Mouse (Mus musculus) liver (tissue): ENCODE results near the gene Dalrd3.
"Not testable (repeated sequence)": the region's sequence is repeated elsewhere in the genome, so short reads cannot be mapped to it uniquely, and the experiment has no call there.

Source experiments
- DNase-seq: peaks from one replicate; pipeline ENCODE4 v3.0.0-alpha.2; 2020; ENCODE audit warnings: mixed read lengths

The Dalrd3 gene

DNA sequence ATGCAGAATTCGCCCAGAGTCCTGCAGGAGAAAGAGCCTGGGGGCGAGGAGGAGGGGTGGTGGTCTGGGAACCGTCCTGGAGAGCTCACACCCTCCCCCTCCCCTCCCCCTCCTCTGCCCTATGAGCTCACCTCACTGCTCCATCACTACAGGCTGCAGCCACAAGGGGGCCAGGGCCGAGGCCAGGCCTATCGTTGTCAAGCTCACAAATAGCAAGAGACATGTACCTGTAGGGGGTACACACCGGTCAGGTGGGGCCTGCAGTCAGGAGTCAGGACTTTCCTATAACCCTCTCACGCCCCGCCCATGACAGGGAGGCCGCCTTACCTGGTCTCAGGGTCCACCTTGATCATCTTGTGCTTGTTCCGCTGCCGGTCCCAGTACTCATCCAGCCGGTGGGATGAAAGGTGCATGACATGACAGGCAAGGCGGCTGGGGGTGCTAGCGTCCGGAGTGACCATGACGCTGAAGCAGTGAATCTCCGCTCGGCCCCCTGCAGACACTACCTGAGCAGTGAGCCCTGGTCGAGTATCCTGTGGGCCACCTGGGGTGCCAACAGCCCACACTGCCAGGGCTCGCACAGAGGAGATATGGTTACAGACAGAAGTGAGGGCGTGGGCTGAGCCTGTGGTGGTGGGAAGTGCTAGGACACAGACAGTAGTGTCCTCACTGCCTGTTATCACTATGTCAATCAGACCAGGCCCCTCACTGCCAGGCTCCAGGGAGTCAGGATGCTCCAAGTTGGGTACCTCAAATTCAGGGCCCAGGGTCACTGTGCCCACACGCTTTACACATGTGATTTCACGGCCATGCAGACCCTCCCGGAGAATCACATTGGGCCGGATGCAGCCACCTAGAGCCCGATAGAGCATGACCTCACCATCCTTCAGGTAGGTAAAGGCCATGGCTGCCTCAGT, 4.3 kb downstream of the Dalrd3 start:
- DNase-seq = peak; percentile 63

DNA sequence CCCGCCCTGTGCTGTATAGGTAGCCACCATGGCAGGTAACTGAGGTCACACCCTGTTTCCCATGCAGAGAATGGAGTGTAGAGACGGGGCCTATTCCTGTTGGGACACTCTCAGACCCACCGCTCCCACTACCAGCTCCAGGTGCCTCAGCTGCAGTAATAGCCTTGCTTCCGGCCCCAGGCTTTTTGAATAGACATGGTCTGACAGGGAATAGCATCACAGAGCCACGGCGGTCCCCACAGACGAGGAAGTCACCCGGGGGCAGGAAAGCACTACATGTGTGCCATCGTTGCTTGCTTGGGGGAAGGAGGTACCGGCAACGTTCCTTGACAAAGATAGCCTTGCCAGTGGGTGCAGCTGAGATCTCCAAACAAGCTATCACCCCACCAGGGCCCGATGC, 5.2 kb downstream of the Dalrd3 start:
- no peak for DNase-seq

DNA sequence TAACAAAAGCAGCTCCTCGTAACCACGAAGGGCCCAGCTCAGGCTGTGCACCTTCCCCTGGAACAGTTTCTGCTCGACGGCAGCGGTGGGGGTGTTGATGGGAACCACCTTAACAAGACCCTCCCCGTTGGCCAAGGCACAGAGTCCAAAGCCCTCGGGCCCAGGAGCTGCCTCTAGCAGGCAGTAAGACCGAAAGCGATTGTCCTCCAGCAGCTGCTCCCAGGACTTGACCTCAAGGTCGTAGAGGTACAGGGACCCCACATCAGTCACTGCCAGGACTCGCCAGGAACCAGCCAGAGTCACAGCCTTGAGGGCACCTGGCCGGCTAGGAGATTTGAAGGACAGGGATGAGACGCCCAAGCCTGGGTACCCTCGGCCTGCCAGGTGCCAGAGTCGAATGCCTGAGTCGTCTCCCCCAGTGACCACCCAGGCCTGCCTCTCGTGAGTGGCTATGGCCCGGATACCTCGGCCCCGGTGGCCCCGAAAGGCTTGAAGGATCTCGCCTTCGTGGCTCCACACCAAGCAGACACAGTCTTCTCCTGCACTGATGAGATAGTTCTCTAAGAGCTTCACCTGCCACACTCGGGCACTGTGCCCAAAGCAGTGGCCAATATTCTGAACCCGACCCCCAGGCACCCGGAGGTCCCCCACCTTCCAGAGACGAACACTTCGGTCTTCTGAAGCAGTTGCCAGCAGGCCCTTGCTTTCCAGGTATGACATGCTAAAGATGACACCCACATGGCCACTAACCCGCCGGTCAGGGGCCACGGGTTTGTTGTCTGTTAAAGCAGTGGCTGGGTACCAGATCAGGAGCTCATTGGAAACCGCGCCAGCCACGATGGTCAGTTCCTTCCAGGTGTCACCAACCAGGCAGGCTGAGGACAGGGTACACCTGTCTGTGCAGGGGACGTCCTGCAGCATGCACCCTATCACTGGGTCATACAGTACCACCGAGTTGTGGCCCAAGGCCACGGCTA, 5.9 kb downstream of the Dalrd3 start:
- DNase-seq = no peak

DNA sequence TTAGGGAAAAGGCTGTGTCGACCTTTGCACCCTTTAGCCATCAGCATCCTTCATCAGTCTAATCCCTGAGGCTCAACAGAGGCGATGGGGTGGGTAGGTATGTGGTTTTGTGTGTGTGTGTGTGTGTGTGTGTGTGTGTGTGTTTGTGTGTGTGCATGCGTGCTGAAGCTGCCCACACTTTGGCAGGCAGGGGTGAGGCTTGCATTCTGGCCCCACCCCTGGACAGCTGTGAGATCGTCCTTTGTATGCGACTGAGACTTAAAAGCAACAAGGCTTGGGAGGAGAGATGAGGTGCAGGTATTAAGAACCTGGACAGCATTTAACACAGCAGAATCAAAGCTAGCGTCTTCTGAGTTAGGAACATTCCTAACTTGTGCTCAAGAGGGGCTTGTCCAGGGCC, 7.3 kb downstream of the Dalrd3 start:
- DNase-seq = no peak

DNA sequence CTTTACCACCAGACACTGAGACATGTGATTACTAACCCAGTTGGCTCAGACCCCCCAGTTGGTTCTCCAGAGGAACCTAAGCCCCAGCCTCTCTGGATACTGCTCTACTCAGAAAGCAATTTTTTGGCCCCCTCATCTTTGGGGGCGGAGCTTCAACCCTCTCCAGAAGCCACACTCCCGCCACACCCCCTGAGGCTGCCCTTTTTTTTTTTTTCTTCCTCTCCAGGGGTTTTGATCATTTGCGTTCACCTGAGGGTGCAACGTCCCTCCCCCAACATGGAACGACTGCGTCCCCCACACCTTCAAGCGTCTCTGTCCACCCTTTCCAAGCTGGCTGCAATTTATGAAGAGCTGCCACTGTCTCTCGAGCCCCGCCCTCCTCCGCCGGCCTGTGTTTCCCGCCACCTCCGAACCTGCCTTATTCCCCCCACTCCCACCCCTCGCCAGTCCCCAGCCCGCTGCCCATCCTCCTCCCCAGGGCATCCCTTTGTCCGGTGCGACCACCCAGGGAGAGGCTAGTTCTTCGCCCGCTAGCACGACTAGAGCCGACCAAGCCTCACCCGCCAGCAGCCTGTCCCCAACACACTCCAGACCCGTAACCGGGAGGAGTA, 8.4 kb downstream of the Dalrd3 start:
- DNase-seq = peak; percentile 57

DNA sequence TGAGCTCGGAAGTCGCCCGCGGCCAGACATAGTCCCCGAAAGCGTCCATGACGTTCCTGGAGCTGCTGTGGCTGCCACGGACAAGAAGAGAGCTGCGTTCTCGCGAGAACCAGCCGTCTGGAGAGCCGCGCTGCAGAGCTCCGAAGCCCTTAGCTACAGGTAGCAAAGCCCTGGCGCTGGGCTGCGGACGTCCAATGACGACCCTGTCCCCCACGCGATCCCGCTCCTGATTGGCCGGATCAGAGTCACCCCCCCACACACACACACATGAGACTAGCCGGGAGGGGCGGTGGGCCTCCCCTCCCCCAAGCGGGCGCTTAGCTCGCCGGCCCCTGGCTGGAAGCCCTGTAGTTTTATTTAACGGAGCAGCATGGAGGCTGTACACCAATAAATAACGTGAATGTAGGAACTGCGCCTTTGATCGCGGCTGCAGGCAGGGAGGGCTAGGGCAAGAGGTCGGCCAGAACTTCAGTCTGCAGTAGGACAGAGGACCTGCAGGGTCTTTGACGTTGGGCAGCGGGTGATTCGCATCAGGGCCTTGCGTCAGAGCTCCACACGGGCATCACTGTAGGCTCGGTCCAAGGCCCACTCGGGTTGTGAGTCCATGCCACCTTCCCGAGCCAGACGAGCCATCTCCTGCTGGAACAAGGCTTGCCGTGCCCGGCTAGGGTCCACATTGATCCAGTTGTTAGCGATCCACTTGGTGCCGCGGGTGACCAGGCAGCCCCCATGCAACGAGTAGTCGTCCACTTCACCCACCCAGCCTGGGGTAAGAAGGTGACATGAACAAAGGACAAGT, 9.1 kb downstream of the Dalrd3 start, which contains the start of gene Wdr6:
Wdr6 (minus strand) TSS at position 195 of the 799 bp plus-strand sequence.
- peak; percentile 92 for DNase-seq

DNA sequence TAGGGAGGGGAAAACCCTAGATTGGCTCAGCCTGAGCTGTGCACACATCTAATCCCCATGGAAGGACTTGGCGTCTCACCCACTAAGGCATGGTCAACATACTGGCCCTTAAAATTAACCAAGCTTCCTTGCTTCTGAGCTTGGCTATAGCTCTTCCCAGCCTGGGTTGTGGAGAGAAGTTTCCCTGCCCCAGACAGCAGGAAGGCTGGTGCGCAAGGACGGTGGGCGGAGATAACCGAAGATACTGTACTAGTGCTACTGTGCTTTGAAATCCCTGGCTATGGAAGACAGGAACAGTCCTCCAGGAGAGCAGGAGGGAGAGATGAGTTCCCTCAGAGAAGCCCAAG, 9.6 kb downstream of the Dalrd3 start:
- no peak for DNase-seq

DNA sequence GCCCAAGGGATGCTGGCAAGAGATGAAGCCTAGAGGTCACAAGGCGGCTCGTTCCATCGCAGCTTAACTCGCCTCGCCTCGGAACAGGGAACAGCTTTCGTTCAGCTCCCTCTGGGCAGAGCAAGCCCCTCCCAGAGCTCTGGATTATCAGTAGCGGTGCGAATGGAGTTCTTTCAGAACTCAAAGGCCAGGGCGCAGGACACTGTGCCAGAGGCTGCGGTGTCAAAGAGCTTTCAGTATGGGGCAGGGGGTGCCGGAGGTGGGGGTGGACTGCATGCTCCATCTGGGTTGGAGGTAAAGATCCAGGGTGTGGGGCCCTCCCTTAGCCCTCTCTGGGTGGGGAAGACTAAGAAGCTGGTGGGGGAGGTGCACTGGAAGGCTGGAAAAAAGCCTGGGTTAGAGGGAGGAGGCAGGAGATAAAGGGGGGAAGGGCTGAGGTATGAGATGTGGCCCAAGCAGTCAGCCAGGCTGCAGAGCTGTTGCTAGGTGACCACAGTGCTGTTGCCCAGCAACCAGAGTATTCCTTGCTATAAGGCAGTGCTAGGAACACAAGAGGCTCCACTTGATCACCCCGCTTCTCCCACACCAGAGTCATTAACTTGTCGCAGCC, 18.0 kb downstream of the Dalrd3 start:
- DNase-seq = peak; percentile 57

DNA sequence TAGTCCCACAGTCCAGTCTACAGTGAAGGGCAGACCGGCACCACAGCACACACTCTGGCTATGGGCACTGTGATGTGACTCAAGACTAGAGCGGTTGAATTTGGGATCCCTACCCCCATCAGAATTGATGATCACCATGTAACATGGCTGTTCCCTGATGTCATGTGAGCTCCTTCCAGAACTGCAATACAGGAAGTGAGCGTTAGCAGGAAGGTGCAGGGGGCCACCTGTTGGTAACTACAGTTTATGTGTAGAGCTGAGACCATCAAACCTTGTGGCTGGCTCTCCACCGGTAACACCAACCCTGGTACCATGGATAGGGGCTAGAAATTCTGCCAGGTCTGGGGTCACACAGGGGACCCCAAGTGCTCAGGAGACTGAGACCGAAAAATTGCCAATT, 19.5 kb downstream of the Dalrd3 start:
- no peak for DNase-seq

DNA sequence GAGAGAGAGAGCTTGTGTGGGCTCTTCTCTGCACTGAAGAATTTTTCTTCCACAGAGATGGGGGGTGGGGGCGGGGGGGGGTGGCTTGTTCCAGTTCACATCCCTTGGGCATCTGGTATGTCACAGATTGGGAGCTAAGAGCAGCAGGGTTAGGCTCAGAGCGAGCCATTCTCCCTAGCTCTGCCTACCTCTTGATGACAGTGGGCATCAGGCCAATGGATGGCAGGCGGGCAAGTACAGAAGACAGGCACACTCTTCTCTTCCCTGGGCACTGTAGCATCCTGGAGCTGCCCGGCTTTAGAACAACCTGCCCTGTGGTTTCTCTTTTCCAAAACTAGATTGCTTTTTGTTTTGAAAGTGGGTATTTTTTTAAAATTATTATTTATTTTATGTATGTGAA, 21.8 kb downstream of the Dalrd3 start:
- no peak for DNase-seq

DNA sequence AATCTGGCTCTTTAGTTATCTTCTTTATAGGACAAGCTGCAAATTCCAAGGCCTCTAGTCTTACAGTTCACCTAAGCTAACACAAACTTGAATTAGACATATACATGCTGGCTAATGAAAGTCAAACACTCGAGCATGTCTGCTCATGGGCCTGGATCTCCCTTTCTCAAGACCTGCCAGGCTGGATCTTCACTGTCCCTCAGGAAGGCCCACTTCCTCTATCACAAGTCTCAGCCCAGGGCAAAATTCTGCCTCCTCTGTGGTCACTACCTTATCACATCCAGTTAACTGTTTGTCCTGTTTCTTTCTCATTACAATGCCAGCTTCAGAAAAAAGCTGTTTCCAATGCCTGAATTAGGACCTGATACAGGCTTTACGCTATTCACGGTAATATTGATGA, 24.7 kb downstream of the Dalrd3 start:
- DNase-seq = no peak

DNA sequence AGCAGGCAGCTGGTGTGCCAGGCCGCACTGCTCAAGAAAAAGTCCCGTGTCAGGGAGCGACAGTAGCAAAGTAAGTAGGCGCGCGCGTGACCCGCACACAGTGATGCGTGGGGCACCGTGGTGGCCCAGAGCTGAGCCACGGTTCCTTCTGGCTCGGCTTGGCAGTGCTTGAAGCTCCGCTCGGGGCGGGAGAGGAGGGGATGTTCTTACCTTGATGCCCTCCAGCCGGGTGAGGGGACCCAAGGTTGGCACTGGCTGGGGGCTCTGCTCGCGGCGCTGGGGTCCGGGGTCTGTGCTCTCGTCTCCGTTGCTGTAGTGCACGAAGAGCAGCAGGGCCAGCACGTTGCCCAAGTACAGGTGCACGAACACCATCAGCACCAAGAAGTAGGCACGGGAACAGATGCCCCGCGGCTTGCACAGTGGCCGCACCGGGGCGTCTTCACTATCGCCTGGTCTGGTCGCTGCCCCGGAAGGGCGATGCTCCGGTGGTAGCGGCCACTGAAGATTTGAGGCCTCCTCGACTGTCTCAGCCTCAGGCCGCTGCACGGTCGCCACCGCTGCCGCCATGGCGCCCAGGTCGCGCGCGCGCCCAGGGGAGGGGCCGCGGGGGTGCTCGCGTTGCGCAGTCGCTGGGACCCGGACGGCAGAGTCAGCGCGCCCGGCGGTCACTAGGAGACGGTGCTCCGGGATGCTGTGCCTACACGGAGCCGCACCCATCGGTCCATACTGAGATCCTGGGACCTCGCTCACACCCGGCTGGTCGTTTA, 27.5 kb downstream of the Dalrd3 start, which contains the start of gene P4htm:
P4htm (minus strand) TSS at position 670 of the 767 bp plus-strand sequence.
- peak; percentile 53 for DNase-seq

DNA sequence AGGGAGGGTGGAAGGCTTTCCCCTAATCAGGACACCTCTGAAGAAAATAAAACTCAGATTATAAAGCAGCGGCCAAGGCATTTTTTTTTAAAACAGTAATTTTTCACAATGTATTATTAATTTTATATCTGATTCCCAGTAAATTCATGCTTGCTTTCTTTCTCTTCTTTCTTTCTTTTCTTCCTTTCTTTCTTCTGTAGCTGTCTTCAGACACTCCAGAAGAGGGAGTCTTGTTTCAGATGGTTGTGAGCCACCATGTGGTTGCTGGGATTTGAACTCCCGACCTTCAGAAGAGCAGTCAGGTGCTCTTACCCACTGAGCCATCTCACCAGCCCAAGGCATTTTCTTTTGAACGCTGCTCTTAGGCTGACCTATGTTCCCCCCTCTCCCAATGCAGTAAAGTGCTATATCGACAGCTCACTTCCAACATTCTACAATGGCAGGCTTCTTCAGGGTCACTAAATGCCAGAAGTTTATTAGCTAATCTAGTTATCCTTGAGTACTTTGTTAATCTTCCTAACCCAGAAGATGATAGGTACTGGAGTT, 29.4 kb downstream of the Dalrd3 start:
- no peak for DNase-seq

DNA sequence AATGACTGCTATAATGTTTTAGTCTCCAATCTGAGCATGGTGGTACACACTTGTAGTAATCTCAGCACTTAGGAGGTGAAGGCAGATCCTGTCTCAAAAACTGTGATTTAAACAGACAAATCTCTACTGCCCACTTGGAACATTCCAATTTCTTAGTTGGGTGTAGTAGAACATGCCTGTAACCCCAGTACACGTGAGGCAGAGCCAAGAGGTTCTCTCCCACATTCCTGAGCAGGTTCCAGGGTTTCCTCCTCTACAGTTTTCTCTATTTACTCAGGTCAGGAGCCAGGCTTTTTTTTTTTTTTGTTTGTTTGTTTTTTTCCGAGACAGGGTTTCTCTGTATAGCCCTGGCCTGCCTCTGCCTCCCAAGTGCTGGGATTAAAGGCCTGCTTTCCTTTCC, 30.3 kb downstream of the Dalrd3 start:
- DNase-seq = no peak

DNA sequence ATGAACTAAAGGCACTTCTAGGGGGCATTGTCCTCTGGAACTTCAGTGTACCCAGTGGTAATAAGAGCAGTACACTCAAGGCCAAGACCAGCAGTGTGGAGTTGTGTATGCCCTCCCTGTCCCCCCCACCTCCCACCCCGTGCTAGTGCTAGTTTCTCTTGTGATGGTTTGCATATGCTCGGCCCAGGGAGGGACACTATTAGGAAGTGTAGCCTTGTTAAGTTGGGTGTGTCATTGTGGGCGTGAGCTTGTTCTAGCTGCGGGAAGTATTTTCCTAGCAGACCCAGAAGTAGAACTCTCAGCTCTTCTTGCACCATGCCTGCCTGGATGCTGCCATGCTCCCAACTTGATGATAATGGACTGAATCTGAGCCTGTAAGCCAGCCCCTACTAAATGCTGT, 32.3 kb downstream of the Dalrd3 start:
- DNase-seq = no peak

DNA sequence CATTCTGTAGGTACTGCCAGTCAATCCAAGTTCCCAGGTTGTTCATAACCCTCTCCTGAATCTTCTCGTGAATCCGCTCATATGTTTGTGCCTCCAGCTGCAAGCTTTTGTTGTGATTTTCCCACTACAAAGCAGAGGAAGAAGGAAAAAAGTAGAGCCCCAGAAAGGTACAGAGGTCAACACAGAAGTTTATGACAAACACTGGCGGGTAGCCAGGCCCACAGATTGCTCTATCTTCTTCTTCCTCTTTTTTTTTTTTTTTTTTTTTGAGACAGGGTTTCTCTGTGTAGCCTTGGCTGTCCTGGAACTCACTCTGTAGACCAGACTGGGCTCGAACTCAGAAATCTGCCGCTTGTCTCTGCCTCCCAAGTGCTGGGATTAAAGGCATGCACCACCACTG, 38.2 kb downstream of the Dalrd3 start:
- DNase-seq = not testable (repeated sequence)

DNA sequence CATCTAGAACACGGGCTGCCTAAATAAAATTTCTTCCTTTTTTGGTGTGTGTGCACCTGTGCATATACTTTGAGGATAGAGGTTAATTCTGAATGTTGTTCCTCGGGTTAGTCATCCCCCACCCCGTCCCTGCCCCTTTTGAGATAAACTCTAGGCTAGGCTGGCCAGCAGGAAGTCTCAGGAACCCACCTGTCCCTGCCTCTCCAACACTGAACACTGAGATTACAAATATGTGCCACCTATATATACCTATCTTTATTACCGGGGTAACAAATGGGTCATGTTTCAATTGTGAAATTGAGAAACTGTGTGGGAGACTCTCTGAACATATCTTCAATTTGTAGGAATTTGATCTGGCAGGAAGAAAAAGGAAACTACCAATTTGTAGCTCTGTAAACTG, 39.2 kb downstream of the Dalrd3 start:
- no peak for DNase-seq

DNA sequence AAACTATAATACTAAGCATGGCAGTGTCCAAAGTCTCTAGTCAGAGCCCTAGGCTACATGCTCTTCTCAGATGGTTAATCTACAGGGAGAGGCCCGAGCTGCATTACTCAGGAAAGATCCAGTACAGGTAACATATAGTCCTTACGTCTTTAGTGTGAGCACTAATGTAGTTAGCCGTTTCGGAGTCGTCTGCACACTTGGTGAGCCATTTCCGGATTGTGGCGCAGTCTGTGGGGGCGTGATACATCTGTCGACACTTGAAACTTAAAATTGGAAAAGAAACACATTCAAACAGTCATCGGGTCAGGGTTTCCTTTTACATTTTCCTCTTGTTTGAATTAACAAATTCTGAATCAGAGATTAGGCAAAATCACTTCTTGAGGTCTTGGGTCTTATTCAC, 41.8 kb downstream of the Dalrd3 start:
- no peak for DNase-seq

DNA sequence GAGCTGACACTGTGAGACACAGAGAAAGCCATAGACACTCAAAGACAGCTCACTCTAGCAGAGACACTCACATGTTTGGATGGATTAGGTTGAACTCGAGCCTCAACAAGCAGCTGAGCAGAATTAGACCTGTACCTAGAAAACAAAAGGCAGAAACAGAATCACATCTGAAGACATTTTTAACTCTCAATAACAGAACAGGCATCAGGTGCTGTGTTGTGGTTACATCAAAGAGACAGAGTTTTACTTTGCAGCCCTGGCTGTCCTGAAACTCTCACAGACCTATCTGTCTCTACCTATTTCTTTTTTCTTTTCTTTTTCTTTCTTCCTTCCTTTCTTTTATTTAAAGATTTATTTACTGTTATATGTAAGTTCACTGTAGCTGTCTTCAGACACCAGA, 47.6 kb downstream of the Dalrd3 start:
- DNase-seq = no peak
